Mouse (Mus musculus) skeletal muscle tissue, adult 2 months (tissue): ENCODE results near the gene Ttc28.

Source experiments
- DNase-seq: peaks from one replicate; pipeline ENCODE4 v3.0.0-alpha.2; 2012; ENCODE audit warnings: low read depth, low spot score

Gene Ttc28

GRCm38 (mm10) chr5:111200915-111201610, 321.5 kb downstream of the Ttc28 start:
- DNase-seq: peak; percentile 55

DNA sequence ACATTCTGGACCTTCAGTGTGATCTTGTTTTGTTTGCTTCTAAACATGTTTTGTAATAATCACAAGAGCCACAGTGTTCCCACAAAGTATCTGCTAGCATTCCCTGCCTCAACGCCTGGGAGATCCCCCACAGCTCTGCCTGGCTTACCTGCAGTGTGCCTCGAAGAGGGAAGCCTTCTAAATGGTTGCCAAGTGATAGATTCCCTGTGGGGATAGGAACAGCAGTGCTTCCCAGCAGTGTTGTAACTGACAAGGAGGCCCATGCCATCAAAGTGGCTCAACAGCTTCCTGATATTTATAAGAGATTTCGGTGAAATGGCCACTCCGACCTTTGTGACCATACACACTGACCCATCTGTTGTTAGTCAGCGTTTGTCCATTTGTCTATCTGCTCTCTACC, 324.6 kb downstream of the Ttc28 start:
- no peak for DNase-seq

- DNase-seq: peak; percentile 39
Measured at GRCm38 (mm10) chr5:111204976-111205586, 325.5 kb downstream of the Ttc28 start.

DNA sequence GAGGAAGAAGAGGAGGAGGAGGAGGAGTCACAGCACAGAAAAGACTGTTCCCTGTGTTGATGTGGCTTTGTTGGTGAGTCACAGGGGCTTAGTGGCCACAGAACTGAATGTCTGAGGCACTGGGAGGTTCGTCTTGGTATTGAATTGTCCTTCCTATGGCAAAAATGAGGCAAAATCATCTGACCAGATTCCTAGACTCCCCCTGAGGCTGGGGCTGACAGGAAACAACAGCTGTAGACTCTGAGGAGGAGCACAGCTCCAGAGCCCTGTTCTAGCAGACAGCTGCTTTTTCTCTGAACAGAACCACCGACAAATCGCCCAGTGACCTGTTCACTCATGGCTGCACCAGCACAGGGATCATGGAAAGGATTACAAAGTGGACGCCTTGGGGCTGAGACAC, 326.2 kb downstream of the Ttc28 start:
- no peak for DNase-seq

- no peak for DNase-seq
Measured at GRCm38 (mm10) chr5:111207924-111208659, 328.5 kb downstream of the Ttc28 start.

DNA sequence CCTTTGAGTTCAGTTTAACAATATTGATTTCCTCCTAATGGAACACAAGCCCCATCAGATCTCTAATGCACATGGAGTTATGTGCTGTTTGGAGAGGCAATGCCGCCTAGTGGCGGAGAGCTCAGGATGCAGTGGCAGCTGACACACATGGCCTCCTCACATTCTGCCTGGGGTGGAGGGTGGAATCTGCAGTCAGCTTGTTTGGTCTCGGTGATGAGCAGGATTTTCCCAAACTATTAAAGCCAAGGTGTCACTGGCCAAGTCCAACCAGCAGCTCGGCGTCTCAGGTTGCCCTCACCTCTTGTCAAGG, 329.0 kb downstream of the Ttc28 start:
- peak; percentile 39 for DNase-seq

- no peak for DNase-seq
Measured at GRCm38 (mm10) chr5:111213935-111214450, 334.4 kb downstream of the Ttc28 start.

GRCm38 (mm10) chr5:111214890-111215289, 335.3 kb downstream of the Ttc28 start:
- no peak for DNase-seq

GRCm38 (mm10) chr5:111215722-111216121, 336.1 kb downstream of the Ttc28 start:
- DNase-seq: no peak

- DNase-seq: no peak
Measured at GRCm38 (mm10) chr5:111216166-111216565, 336.6 kb downstream of the Ttc28 start.

DNA sequence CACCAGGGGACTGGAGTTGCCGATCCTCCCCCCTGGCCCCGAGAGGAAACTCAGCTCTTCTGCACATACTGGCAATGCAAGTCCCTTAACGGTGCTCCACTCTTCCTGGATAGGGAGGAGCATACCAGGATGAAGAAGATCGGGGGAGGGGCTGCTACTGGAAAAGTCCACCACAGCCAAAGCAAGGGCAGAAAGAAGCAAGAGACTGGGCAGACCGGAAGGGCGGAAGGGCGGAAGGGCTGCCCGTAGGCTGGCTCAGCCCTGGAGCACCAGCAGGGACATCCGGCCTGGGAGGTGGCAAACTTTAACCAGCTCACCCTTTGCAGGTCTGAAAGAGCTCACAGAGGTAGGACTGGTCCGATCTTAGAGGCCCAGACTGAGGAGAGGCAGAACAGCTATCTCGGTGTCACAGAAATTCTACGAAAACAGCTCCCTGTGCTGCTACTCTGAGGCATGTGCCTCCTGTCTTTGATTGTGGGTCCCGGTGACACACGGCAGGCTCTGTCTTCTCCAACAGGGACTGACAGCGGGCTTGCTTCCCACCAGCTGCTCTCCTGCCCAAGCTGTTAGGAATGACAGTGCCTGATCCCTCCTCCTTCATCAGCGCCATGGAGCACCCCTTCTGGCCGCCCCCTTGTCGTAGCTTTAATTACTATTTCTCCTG, 338.0 kb downstream of the Ttc28 start:
- DNase-seq: no peak

GRCm38 (mm10) chr5:111218111-111218891, 338.7 kb downstream of the Ttc28 start:
- DNase-seq: no peak

DNA sequence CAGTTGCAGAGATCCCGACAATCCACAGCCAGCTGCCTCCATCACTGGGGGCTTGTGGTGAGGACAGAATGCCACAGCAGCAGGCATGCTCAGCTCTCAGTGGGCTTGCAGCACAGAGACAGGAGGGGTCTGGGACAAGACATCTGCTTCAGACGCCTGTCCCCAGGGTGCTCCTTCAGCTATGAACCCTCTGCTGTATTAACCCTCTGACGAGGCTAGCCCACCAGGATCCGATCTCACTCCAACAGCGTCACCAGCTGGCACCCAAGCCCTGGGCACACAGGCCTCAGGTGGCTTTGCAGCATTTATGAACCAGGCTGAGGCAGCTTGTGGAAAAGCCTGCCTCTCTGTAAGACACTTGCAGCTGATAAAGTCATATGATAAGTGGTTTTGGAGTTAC, 339.4 kb downstream of the Ttc28 start:
- no peak for DNase-seq

GRCm38 (mm10) chr5:111220679-111221380, 341.2 kb downstream of the Ttc28 start:
- no peak for DNase-seq

GRCm38 (mm10) chr5:111222820-111223219, 343.2 kb downstream of the Ttc28 start:
- no peak for DNase-seq

GRCm38 (mm10) chr5:111225306-111225705, 345.7 kb downstream of the Ttc28 start:
- DNase-seq: no peak

DNA sequence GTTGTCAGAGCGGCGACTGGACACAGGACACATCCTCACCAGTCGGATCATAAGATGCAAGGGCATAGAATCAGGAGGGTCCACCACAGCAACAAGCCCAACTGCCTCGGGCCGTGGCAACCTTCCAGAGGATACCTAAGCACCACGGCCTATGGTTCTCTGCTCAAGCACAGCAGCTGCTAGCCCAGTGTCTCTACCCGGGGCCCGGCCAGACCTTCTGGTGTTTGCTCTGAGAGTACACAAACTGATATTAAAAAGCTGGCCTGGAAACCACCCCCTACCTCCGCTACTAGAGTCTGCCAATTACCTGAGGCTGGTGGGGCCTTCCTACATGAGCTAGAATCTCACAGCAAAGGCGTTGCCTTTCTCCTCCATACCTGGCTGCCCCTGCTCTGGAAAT, 346.9 kb downstream of the Ttc28 start:
- DNase-seq: no peak

DNA sequence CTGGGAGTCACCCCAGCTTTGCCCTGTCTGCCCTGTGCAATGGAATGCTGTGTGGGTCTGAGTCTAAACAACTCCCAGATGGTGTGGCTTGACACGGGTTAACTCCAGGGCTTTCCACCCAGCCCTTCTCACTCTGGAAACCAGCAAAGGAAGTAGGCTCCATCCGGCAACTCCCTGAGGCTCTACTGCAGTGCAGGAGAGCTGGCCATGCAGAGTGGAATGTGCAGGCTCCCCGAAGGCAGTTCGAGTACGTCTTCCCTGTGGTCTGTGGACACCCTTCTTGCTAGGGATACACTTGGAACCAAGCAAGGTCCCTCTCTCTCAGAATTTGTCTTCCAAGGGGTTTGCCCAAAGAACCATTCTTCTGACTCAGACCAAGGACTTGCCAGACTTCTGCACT, 348.2 kb downstream of the Ttc28 start:
- DNase-seq: no peak

GRCm38 (mm10) chr5:111228302-111229040, 348.9 kb downstream of the Ttc28 start:
- DNase-seq: no peak

GRCm38 (mm10) chr5:111229041-111229394, 349.4 kb downstream of the Ttc28 start:
- no peak for DNase-seq
